Mouse (Mus musculus): ENCODE results near the gene Tbl1xr1.

Tbl1xr1 gene

GRCm38 (mm10) chr3:22144255-22144654, 67.8 kb downstream of the Tbl1xr1 start:
- DNase-seq = no peak

GRCm38 (mm10) chr3:22147433-22147927, 71.0 kb downstream of the Tbl1xr1 start:
- DNase-seq = no peak

GRCm38 (mm10) chr3:22148306-22148932, 72.0 kb downstream of the Tbl1xr1 start:
- no peak for DNase-seq

- DNase-seq = no peak
These were observed 74.5 kb downstream of the Tbl1xr1 start for GRCm38 (mm10) chr3:22150872-22151530.

- no peak for DNase-seq
These were observed 76.3 kb downstream of the Tbl1xr1 start for GRCm38 (mm10) chr3:22152773-22153172.

GRCm38 (mm10) chr3:22154522-22154921, 78.1 kb downstream of the Tbl1xr1 start:
- DNase-seq = no peak

- DNase-seq = no peak
These were observed 79.9 kb downstream of the Tbl1xr1 start for GRCm38 (mm10) chr3:22156397-22156796.

GRCm38 (mm10) chr3:22162948-22163347, 86.5 kb downstream of the Tbl1xr1 start:
- DNase-seq = no peak

- no peak for DNase-seq
These were observed 91.4 kb downstream of the Tbl1xr1 start for GRCm38 (mm10) chr3:22167856-22168255.

- DNase-seq = no peak
These were observed 92.0 kb downstream of the Tbl1xr1 start for GRCm38 (mm10) chr3:22168432-22168831.

GRCm38 (mm10) chr3:22171526-22171925, 95.1 kb downstream of the Tbl1xr1 start:
- DNase-seq = no peak

- DNase-seq = no peak
These were observed 96.0 kb downstream of the Tbl1xr1 start for GRCm38 (mm10) chr3:22172410-22172809.

GRCm38 (mm10) chr3:22173171-22173570, 96.7 kb downstream of the Tbl1xr1 start:
- DNase-seq = no peak

- DNase-seq = no peak
These were observed 97.8 kb downstream of the Tbl1xr1 start for GRCm38 (mm10) chr3:22174232-22174631.

- DNase-seq = no peak
These were observed 103.6 kb downstream of the Tbl1xr1 start for GRCm38 (mm10) chr3:22180076-22180475.

GRCm38 (mm10) chr3:22181026-22181425, 104.6 kb downstream of the Tbl1xr1 start:
- DNase-seq = no peak

GRCm38 (mm10) chr3:22185265-22185664, 108.8 kb downstream of the Tbl1xr1 start:
- no peak for DNase-seq

GRCm38 (mm10) chr3:22190498-22190897, 114.0 kb downstream of the Tbl1xr1 start:
- peak; percentile 39 for DNase-seq

- DNase-seq = no peak
These were observed 116.5 kb downstream of the Tbl1xr1 start for GRCm38 (mm10) chr3:22192931-22193330.

- no peak for DNase-seq
These were observed 117.9 kb downstream of the Tbl1xr1 start for GRCm38 (mm10) chr3:22194185-22194856.

- no peak for DNase-seq
These were observed 122.3 kb downstream of the Tbl1xr1 start for GRCm38 (mm10) chr3:22198802-22199201.

GRCm38 (mm10) chr3:22204186-22204585, 127.7 kb downstream of the Tbl1xr1 start:
- no peak for DNase-seq

- no peak for DNase-seq
These were observed 145.1 kb downstream of the Tbl1xr1 start for GRCm38 (mm10) chr3:22221557-22221956.

- no peak for DNase-seq
These were observed 145.9 kb downstream of the Tbl1xr1 start for GRCm38 (mm10) chr3:22222351-22222750.
